Mouse (Mus musculus) ES-E14 (cell line): ENCODE results near the gene Dpy19l3. TPM values are rescaled to one million over a fixed set of nuclear protein-coding genes. Genes with fewer than 3 reads are reported as not detected.

ENCODE experiments used
- DNase-seq: peaks from one replicate; pipeline ENCODE4 v3.0.0-alpha.2; 2013; ENCODE audit warnings: low read depth, low spot score
- H3K27ac ChIP-seq: 2 replicates; pipeline ENCODE4 v1.5.1; 2012; ENCODE audit warnings: low read depth, mild to moderate bottlenecking, low read length, moderate library complexity, mixed read lengths; ENCODE audit not compliant: poor library complexity, insufficient read depth, severe bottlenecking
- H3K36me3 ChIP-seq: 2 replicates; pipeline ENCODE4 v1.6.1; 2012; ENCODE audit warnings: mild to moderate bottlenecking, low read length, moderate library complexity, mixed read lengths; ENCODE audit not compliant: control insufficient read depth, poor library complexity, insufficient read depth, severe bottlenecking
- H3K4me1 ChIP-seq, 2 experiments: fragments of 150-350 bp in 1 of 2; sonication (generic) in 1 of 2; 2 replicates each; pipeline ENCODE4 v1.6.1; 2012; ENCODE audit warnings: low read length in 2 of 2, mild to moderate bottlenecking in 1 of 2, mixed read lengths in 1 of 2; ENCODE audit not compliant: control insufficient read depth in 2 of 2, insufficient read depth in 2 of 2, poor library complexity in 1 of 2
- H3K4me3 ChIP-seq, 2 experiments: fragments of 150-350 bp in 1 of 2; sonication (generic) in 1 of 2; 2 replicates each; pipeline ENCODE4 v1.5.1; 2012; ENCODE audit warnings: low read length in 2 of 2, low read depth in 1 of 2, mild to moderate bottlenecking in 1 of 2, mixed read lengths in 1 of 2; ENCODE audit not compliant: insufficient read depth in 1 of 2, poor library complexity in 1 of 2, severe bottlenecking in 1 of 2
- H3K9ac ChIP-seq: 2 replicates; pipeline ENCODE4 v1.6.1; 2012; ENCODE audit warnings: low read depth, mild to moderate bottlenecking, low read length, mixed read lengths; ENCODE audit not compliant: poor library complexity, insufficient read depth, severe bottlenecking
- H3K9me3 ChIP-seq: fragments of 150-350 bp; sonication (generic); 2 replicates; pipeline ENCODE4 v1.6.1; 2012; ENCODE audit warnings: low read depth, mild to moderate bottlenecking, low read length; ENCODE audit not compliant: control insufficient read depth, insufficient read depth
- CHD2 ChIP-seq: IDR thresholded peaks from 2 replicates; pipeline ENCODE4 v1.6.1; 2014; ENCODE audit warnings: mild to moderate bottlenecking, low read depth, low read length, inconsistent platforms
- HCFC1 ChIP-seq: IDR thresholded peaks from 2 replicates; pipeline ENCODE4 v1.6.1; 2012; ENCODE audit warnings: low read length, inconsistent platforms, borderline replicate concordance; ENCODE audit not compliant: insufficient read depth
- MAFK ChIP-seq: IDR thresholded peaks from 2 replicates; pipeline ENCODE4 v1.6.1; 2014; ENCODE audit warnings: mild to moderate bottlenecking, low read depth, low read length, inconsistent platforms; ENCODE audit not compliant: insufficient read depth
- ZC3H11A ChIP-seq: IDR thresholded peaks from 2 replicates; pipeline ENCODE4 v1.6.1; 2012; ENCODE audit warnings: low read depth, mild to moderate bottlenecking, inconsistent platforms, low read length, borderline replicate concordance
- ZNF384 ChIP-seq: IDR thresholded peaks from 2 replicates; pipeline ENCODE4 v1.6.1; 2012; ENCODE audit warnings: low read depth, low read length, inconsistent platforms
- in situ Hi-C, 2 experiments: fragments of 600-800 bp; cut with MboI; formaldehyde crosslinking; loops; one replicate each; pipeline ENCODE4 v1.15.1; 2025; ENCODE audit warnings: low sequenced_read_pairs in 2 of 2, inconsistent platforms in 1 of 2; ENCODE audit not compliant: unreplicated experiment in 2 of 2
- total RNA-seq: library from RNA; depleted of rRNA; stranded (reverse); fragments of 300-350 nt; gene quantifications from 2 replicates; pipeline ENCODE4 v1.2.3, GENCODE M21; 2012

The Dpy19l3 gene
- total RNA-seq, 1 experiment = 39.5 TPM

GRCm38 (mm10) chr7:35678976-35679375, 75.3 kb downstream of the Dpy19l3 start:
- H3K4me3 ChIP-seq = no peak overlapping the region
- no peak for TF ChIP-seq ZC3H11A
- no peak for TF ChIP-seq ZNF384
- no peak for TF ChIP-seq MAFK
- no peak for TF ChIP-seq HCFC1
- TF ChIP-seq CHD2 = no peak
- DNase-seq = peak; percentile 40
- H3K9me3 ChIP-seq = no peaks in the 10 kb centered on the region
- 0 out of 4 replicates have a peak, but pooled peaks cover 0 to 2% of the 10 kb centered on the region in 2 experiments for H3K4me1 ChIP-seq
- in situ Hi-C loops = no loop called here
- no peaks in the 10 kb centered on the region for H3K36me3 ChIP-seq
- no peak overlapping the region for H3K27ac ChIP-seq
- H3K9ac ChIP-seq = no peak overlapping the region

- Histone ChIP-seq H3K27ac (no peak overlapping the region), H3K4me1 (peaks cover 0 to 6% of the 10 kb centered on the region in 2 experiments; a peak in 1 of 4 replicates), H3K9ac (no peak overlapping the region), H3K4me3 (no peak overlapping the region), H3K9me3 (no peaks in the 10 kb centered on the region), H3K36me3 (no peaks in the 10 kb centered on the region)
- no peak for DNase-seq
- in situ Hi-C loops = no loop called here
- TF ChIP-seq MAFK = no peak
- TF ChIP-seq HCFC1 = no peak
- TF ChIP-seq CHD2 = no peak
- TF ChIP-seq ZC3H11A = no peak
- TF ChIP-seq ZNF384 = no peak
Measured at GRCm38 (mm10) chr7:35668066-35669041, 85.9 kb downstream of the Dpy19l3 start.

DNA sequence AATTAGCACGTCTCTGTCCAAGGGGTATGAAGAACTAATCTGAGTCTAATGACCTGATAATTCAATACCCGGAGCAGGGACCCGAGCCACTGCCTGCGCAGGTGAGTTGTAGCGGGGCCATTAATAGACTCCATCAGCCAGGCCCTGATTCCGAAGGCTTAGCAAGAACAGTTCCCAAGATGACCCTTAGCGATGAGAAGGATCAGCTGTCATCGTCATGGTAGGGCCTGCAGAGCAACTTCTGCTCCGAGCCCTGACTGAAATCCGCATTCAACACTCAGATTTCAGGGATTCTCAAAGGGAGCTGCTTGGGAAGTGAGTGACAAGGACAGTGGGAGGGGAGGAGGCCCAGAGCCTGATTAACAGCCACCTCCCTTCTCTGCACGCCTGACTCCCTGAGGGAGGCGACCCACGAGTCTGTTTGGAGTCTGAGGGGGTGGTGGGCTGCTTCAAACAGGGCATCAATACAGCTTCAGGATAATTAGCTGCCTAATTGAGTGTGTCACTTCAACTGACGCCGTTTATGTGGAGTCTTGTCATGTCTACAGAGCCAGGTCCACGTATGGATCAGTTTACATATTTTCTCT, 90.4 kb downstream of the Dpy19l3 start:
- H3K9me3 ChIP-seq = no peaks in the 10 kb centered on the region
- H3K27ac ChIP-seq = no peak overlapping the region
- no peak overlapping the region for H3K4me3 ChIP-seq
- H3K4me1 ChIP-seq = peaks cover 0 to under 1% of the 10 kb centered on the region in 2 experiments; a peak in 1 of 4 replicates
- in situ Hi-C loops = no loop called here
- TF ChIP-seq MAFK (no peak), HCFC1 (no peak), CHD2 (no peak), ZNF384 (no peak), ZC3H11A (no peak)
- no peak for DNase-seq
- no peak overlapping the region for H3K9ac ChIP-seq
- H3K36me3 ChIP-seq = no peaks in the 10 kb centered on the region

DNA sequence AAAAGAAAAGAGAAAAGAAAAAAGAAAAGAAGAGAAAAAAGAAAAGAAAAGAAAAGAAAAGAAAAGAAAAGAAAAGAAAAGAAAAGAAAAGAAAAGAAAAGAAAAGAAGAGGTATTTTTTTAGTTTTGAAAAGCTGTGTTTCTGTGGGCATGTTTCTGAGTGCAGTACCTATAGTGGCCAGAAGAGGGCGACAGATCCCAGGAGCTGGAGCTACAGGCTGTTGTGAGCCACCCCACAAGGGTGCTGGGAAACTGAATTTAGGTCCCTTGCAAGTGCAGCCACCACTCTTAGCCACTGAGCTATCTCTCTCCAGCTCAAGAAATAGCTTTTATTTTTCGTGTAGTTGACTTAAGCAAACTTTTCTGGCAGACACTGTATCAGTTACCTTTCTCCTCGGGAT, 95.1 kb downstream of the Dpy19l3 start:
- Histone ChIP-seq H3K9ac (no peak overlapping the region), H3K27ac (no peak overlapping the region), H3K4me1 (peaks cover 2 to 11% of the 10 kb centered on the region in 2 experiments; a peak in 2 of 4 replicates), H3K4me3 (no peak overlapping the region), H3K36me3 (no peaks in the 10 kb centered on the region), H3K9me3 (no peaks in the 10 kb centered on the region)
- no peak for DNase-seq
- peak; percentile 49; the same call in 1 of the 2 replicates for TF ChIP-seq ZC3H11A
- no peak for TF ChIP-seq HCFC1
- in situ Hi-C loops = no loop called here
